Mouse (Mus musculus): Measurements from ENCODE around the gene Aftph.

DNA sequence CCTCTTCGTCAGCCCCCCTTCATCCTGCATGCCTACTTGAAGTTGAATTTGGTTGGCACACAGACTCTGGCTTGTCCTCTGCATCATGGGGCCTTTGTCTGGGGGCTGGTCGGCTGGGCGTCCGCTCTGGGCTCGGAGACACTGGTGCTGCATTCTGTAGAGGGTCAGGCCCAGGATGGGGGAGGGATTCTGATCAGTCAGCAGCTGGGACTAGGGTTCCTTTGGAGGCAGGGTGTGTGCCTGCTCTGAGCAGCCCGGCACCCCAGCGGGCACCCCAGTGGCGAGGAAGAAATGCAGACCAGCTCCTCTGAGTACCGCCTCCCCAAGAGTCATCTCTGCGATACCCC, 84.7 kb downstream of the Aftph start:
- TF ChIP-seq CTCF (IDR thresholded peaks at IDR 0.05; ENCODE audit: insufficient read depth, low read depth, low read length) (no peak), POLR2A (IDR thresholded peaks at IDR 0.05; ENCODE audit: insufficient read depth, low read depth, low read length) (no peak)
